In genomic region chr5:93245280-93245679, GRCm38 (mm10) we compare ENCODE assay signal across 23 mouse cellular contexts. TPM values are rescaled to one million over a fixed set of nuclear protein-coding genes. Genes with fewer than 3 reads are reported as not detected.
DNase-seq lines count a peak whose midpoint lies in the region; ATAC-seq and TF ChIP-seq lines count a peak whose summit lies in the region.
"Had no signal": no experiment of that assay in that cellular context is flagged by ENCODE, and none has a peak within 500 bp of the region (broad histone marks: within the 10 kb centered on the region; RNA-seq: fewer than 3 reads in every experiment).

No protein-coding gene starts in this region.

- DNase-seq in hindbrain, embryonic 11.5 days (ENCODE audit: low spot score) = no peak
- no peak for DNase-seq in layer of hippocampus, adult 2 months (ENCODE audit: low spot score in 2 of 2)
- no peak for DNase-seq in layer of hippocampus, postnatal 25 days (ENCODE audit: extremely low spot score in 1 of 2, low spot score in 1 of 2)
- DNase-seq: adrenal gland, adult 2 months; adrenal gland, postnatal 10 days; adrenal gland, postnatal 25 days; cerebellum, adult 11 months; cerebellum, adult 18-20 months; cerebellum, adult 8-10 months; cerebellum, adult 9-11 months; cerebellum, postnatal 14 days; cerebellum, postnatal 36 days; embryo, embryonic 11 days had no signal

- no peak overlapping the region for H3K27ac ChIP-seq in hindbrain, embryonic 11.5 days (ENCODE audit: low read depth, low read length)
- H3K27ac ChIP-seq in hindbrain, embryonic 12.5 days = no peak overlapping the region
- no peak overlapping the region for H3K27ac ChIP-seq in hindbrain, embryonic 16.5 days (ENCODE audit: low read depth, low read length)
- H3K27ac ChIP-seq in hindbrain, embryonic 13.5 days = no peak overlapping the region
- H3K27ac ChIP-seq in layer of hippocampus, adult 2 months = peak overlapping the region; percentile 57
- H3K27ac ChIP-seq: embryonic facial prominence, embryonic 13.5 days; embryonic facial prominence, embryonic 15.5 days; forebrain, embryonic 10.5 days; forebrain, embryonic 12.5 days had no signal

- peak; percentile 30; the same call in 1 of the 2 replicates for ATAC-seq in hindbrain, embryonic 11.5 days (ENCODE audit: low FRiP score)
- no peak for ATAC-seq in hindbrain, embryonic 12.5 days (ENCODE audit: low FRiP score)
- 0 out of 2 replicates have a peak, but pooled peaks have one; percentile 56 for ATAC-seq in hindbrain, embryonic 16.5 days
- ATAC-seq in hindbrain, embryonic 13.5 days (ENCODE audit: low FRiP score) = no peak
- ATAC-seq: forebrain, embryonic 14.5 days had no signal

- H3K4me1 ChIP-seq in hindbrain, embryonic 11.5 days (replicated peaks; ENCODE audit: control insufficient read depth, insufficient read depth, low read length) = no peaks in the 10 kb centered on the region
- H3K4me1 ChIP-seq in hindbrain, embryonic 12.5 days = no peaks in the 10 kb centered on the region
- no peaks in the 10 kb centered on the region for H3K4me1 ChIP-seq in hindbrain, embryonic 16.5 days (ENCODE audit: control insufficient read depth, insufficient read depth, low read depth, low read length)
- H3K4me1 ChIP-seq in hindbrain, embryonic 13.5 days (replicated peaks) = no peaks in the 10 kb centered on the region
- H3K4me1 ChIP-seq: embryonic facial prominence, embryonic 13.5 days; embryonic facial prominence, embryonic 15.5 days; forebrain, embryonic 10.5 days; forebrain, embryonic 12.5 days had no signal

- H3K27me3 ChIP-seq in hindbrain, embryonic 11.5 days (ENCODE audit: control insufficient read depth, insufficient read depth, low read length) = no peaks in the 10 kb centered on the region
- H3K27me3 ChIP-seq in hindbrain, embryonic 12.5 days = no peaks in the 10 kb centered on the region
- no peaks in the 10 kb centered on the region for H3K27me3 ChIP-seq in hindbrain, embryonic 16.5 days (replicated peaks; ENCODE audit: control insufficient read depth, insufficient read depth, low read length)
- H3K27me3 ChIP-seq in hindbrain, embryonic 13.5 days = no peaks in the 10 kb centered on the region
- H3K27me3 ChIP-seq: embryonic facial prominence, embryonic 13.5 days; embryonic facial prominence, embryonic 15.5 days; forebrain, embryonic 12.5 days had no signal

- 56% methylated on average over 2 of the region's 2 CpGs for WGBS in hindbrain, embryonic 11.5 days
- WGBS in hindbrain, embryonic 12.5 days = 52% methylated on average over 2 of the region's 2 CpGs
- WGBS in hindbrain, embryonic 16.5 days = 42% methylated on average over 2 of the region's 2 CpGs
- 41% methylated on average over 2 of the region's 2 CpGs for WGBS in hindbrain, embryonic 13.5 days

- H3K9me3 ChIP-seq in hindbrain, embryonic 11.5 days (ENCODE audit: control insufficient read depth, low read length) = no peaks in the 10 kb centered on the region
- H3K9me3 ChIP-seq in hindbrain, embryonic 12.5 days (replicated peaks) = no peaks in the 10 kb centered on the region
- no peaks in the 10 kb centered on the region for H3K9me3 ChIP-seq in hindbrain, embryonic 16.5 days (ENCODE audit: control insufficient read depth, low read length)
- no peaks in the 10 kb centered on the region for H3K9me3 ChIP-seq in hindbrain, embryonic 13.5 days
- H3K9me3 ChIP-seq: embryonic facial prominence, embryonic 13.5 days; embryonic facial prominence, embryonic 15.5 days; forebrain, embryonic 10.5 days; forebrain, embryonic 12.5 days had no signal

- no peak for TF ChIP-seq CTCF in layer of hippocampus, adult 2 months (conservative IDR thresholded peaks at IDR 0.05)

- no peak overlapping the region for H3K4me3 ChIP-seq in hindbrain, embryonic 11.5 days (ENCODE audit: low read depth, low read length)
- no peak overlapping the region for H3K4me3 ChIP-seq in hindbrain, embryonic 12.5 days
- no peak overlapping the region for H3K4me3 ChIP-seq in hindbrain, embryonic 16.5 days (ENCODE audit: low read length)
- H3K4me3 ChIP-seq in hindbrain, embryonic 13.5 days = no peak overlapping the region
- H3K4me3 ChIP-seq in layer of hippocampus, adult 2 months = no peak overlapping the region
- H3K4me3 ChIP-seq: embryonic facial prominence, embryonic 13.5 days; embryonic facial prominence, embryonic 15.5 days; erythroblast, embryonic 14.5 days; forebrain, embryonic 10.5 days; forebrain, embryonic 12.5 days had no signal

- H3K4me2 ChIP-seq in hindbrain, embryonic 11.5 days (replicated peaks; ENCODE audit: low read depth, low read length) = no peak overlapping the region
- H3K4me2 ChIP-seq in hindbrain, embryonic 12.5 days (replicated peaks) = no peak overlapping the region
- H3K4me2 ChIP-seq in hindbrain, embryonic 16.5 days (ENCODE audit: low read length) = no peak overlapping the region
- no peak overlapping the region for H3K4me2 ChIP-seq in hindbrain, embryonic 13.5 days
- H3K4me2 ChIP-seq: embryonic facial prominence, embryonic 13.5 days; embryonic facial prominence, embryonic 15.5 days; forebrain, embryonic 12.5 days had no signal

- H3K9ac ChIP-seq in hindbrain, embryonic 11.5 days (ENCODE audit: low read depth, low read length) = no peak overlapping the region
- no peak overlapping the region for H3K9ac ChIP-seq in hindbrain, embryonic 12.5 days
- no peak overlapping the region for H3K9ac ChIP-seq in hindbrain, embryonic 16.5 days (ENCODE audit: low read depth, low read length)
- H3K9ac ChIP-seq in hindbrain, embryonic 13.5 days = no peak overlapping the region
- H3K9ac ChIP-seq: embryonic facial prominence, embryonic 13.5 days; embryonic facial prominence, embryonic 15.5 days; forebrain, embryonic 12.5 days had no signal

- H3K36me3 ChIP-seq in hindbrain, embryonic 11.5 days (ENCODE audit: control insufficient read depth, insufficient read depth, low read length) = no peaks in the 10 kb centered on the region
- H3K36me3 ChIP-seq in hindbrain, embryonic 12.5 days = no peaks in the 10 kb centered on the region
- H3K36me3 ChIP-seq in hindbrain, embryonic 16.5 days (ENCODE audit: control insufficient read depth, insufficient read depth, low read length) = no peaks in the 10 kb centered on the region
- no peaks in the 10 kb centered on the region for H3K36me3 ChIP-seq in hindbrain, embryonic 13.5 days
- H3K36me3 ChIP-seq: embryonic facial prominence, embryonic 13.5 days; embryonic facial prominence, embryonic 15.5 days; forebrain, embryonic 10.5 days; forebrain, embryonic 12.5 days had no signal

RNA-seq across cellular contexts. Expression of gene Ccng2, which starts 21.8 kb away (rescaled TPM):
- 96.1 and 102 TPM in 2 replicates for polyA plus RNA-seq in hindbrain, embryonic 11.5 days (2014; fragmentation: Nextera tagmentation; extraction: Ambion mirVana)
- 123 and 134 TPM in 2 replicates for polyA plus RNA-seq in hindbrain, embryonic 12.5 days (2016; fragmentation: Nextera tagmentation; extraction: Ambion mirVana)
- 63.3 and 66.6 TPM in 2 replicates for polyA plus RNA-seq in hindbrain, embryonic 16.5 days (2015; fragmentation: Nextera tagmentation; extraction: Ambion mirVana)
- polyA plus RNA-seq in hindbrain, embryonic 13.5 days (2015; fragmentation: Nextera tagmentation; extraction: Ambion mirVana) = 109 and 119 TPM in 2 replicates
- total RNA-seq in layer of hippocampus, adult 2 months (2021) = 10 to 100 TPM; 48.2 to 51.5 TPM
- 10 to 100 TPM; 49.1 to 58.5 TPM for total RNA-seq in layer of hippocampus, postnatal 25 days (2021)

RNA-seq across cellular contexts. Expression of gene 2010109A12Rik, which starts 39.0 kb away (rescaled TPM):
- 1.8 and 2.4 TPM in 2 replicates for polyA plus RNA-seq in hindbrain, embryonic 11.5 days (2014; fragmentation: Nextera tagmentation; extraction: Ambion mirVana)
- polyA plus RNA-seq in hindbrain, embryonic 12.5 days (2016; fragmentation: Nextera tagmentation; extraction: Ambion mirVana) = 1.5 and 2.9 TPM in 2 replicates
- 0.95 and 1.3 TPM in 2 replicates for polyA plus RNA-seq in hindbrain, embryonic 16.5 days (2015; fragmentation: Nextera tagmentation; extraction: Ambion mirVana)
- polyA plus RNA-seq in hindbrain, embryonic 13.5 days (2015; fragmentation: Nextera tagmentation; extraction: Ambion mirVana) = 2.0 and 2.2 TPM in 2 replicates
- total RNA-seq in layer of hippocampus, adult 2 months (2021) = 1 to 10 TPM; 1.1 to 1.8 TPM
- 1 to 10 TPM in 1 of 2 experiments, under 1 TPM in 1; 0.49 to 2.6 TPM for total RNA-seq in layer of hippocampus, postnatal 25 days (2021)
- polyA plus RNA-seq: adrenal gland, adult 2 months; C2C12; erythroblast, embryonic 14.5 days had no signal

RNA-seq across cellular contexts. Expression of gene Ccni, which starts 39.0 kb away (rescaled TPM):
- 160 and 164 TPM in 2 replicates for polyA plus RNA-seq in hindbrain, embryonic 11.5 days (2014; fragmentation: Nextera tagmentation; extraction: Ambion mirVana)
- polyA plus RNA-seq in hindbrain, embryonic 12.5 days (2016; fragmentation: Nextera tagmentation; extraction: Ambion mirVana) = 161 and 170 TPM in 2 replicates
- 118 and 125 TPM in 2 replicates for polyA plus RNA-seq in hindbrain, embryonic 16.5 days (2015; fragmentation: Nextera tagmentation; extraction: Ambion mirVana)
- polyA plus RNA-seq in hindbrain, embryonic 13.5 days (2015; fragmentation: Nextera tagmentation; extraction: Ambion mirVana) = 137 and 140 TPM in 2 replicates
- total RNA-seq in layer of hippocampus, adult 2 months (2021) = 100 to 1,000 TPM; 251 to 256 TPM
- total RNA-seq in layer of hippocampus, postnatal 25 days (2021) = 100 to 1,000 TPM; 271 to 283 TPM

Comparison
In these comparisons a context has a peak if more than half of its experiments do, and no peak if none do; other contexts are left out.
1. ATAC-seq: peak in hindbrain, embryonic 11.5 days (single experiment) and hindbrain, embryonic 16.5 days (single experiment); none in hindbrain, embryonic 12.5 days (single experiment) and hindbrain, embryonic 13.5 days (single experiment).